Mouse (Mus musculus): ENCODE results near the gene Serpine1.

DNA sequence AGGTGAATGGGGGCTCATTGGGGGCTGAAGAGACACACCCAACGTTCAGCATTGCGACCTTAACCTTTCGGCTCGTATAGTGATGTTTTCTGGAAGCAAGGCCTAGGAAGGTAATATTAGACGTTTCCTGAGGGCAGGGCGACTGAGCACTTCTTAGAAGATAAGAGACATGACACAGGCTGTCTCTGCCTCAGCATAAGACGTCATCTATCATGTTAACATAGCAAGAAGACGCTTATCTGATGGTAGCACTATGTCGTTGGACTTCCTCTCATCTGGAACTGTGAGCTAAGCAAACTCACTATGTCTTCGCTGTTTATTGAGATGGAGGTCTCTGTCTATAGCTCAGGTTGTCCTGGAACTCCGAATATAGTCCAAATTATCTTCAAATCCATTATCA, 26.4 kb upstream of the Serpine1 start:
- TF ChIP-seq CTCF (IDR thresholded peaks at IDR 0.05; ENCODE audit: extremely low read depth, insufficient read depth, insufficient read length, insufficient replicate concordance) (no peak), POLR2A (IDR thresholded peaks at IDR 0.05; ENCODE audit: low read depth, low read length) (no peak)
